9 mouse cellular contexts compared by ENCODE assay signal in the genomic region with DNA sequence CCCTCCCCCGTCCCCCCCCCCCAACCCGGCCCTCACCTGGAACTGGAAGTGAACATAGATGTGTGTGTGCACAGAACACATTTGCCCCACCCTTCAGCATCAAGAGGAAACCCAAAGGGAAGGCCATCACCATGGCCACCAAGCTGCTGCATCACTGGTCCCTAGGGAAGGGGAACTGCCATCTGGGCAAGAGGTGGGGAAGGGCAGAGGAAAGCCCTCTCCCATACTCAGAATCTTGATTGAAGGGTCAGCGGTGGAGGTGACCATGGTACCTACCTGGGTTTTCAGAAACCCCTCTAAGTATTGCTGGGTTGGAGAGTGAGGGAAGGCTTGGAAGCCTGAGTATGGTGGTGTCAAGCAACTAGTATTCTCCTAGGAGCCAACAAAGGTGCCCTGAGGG.
DNase-seq lines count a peak whose midpoint lies in the region; ATAC-seq lines count a peak whose summit lies in the region.
"Had no signal": no experiment of that assay in that cellular context is flagged by ENCODE, and none has a peak within 500 bp of the region (broad histone marks: within the 10 kb centered on the region; RNA-seq: fewer than 3 reads in every experiment).

No protein-coding gene starts in this region.

- WGBS in neural tube, embryonic 11.5 days, result 47% methylated on average over 3 of the region's 3 CpGs
- WGBS in limb, embryonic 15.5 days, result 46% methylated on average over 3 of the region's 3 CpGs

- H3K9me3 ChIP-seq in neural tube, embryonic 11.5 days (ENCODE audit: control insufficient read depth, low read length), result no peaks in the 10 kb centered on the region
- H3K9me3 ChIP-seq in limb, embryonic 15.5 days, result no peaks in the 10 kb centered on the region

- H3K4me1 ChIP-seq in neural tube, embryonic 11.5 days (ENCODE audit: control insufficient read depth, insufficient read depth, low read length), result peaks cover 51% of the 10 kb centered on the region
- H3K4me1 ChIP-seq in limb, embryonic 15.5 days, result peaks cover 93% of the 10 kb centered on the region

- no peaks in the 10 kb centered on the region for H3K27me3 ChIP-seq in neural tube, embryonic 11.5 days (ENCODE audit: control insufficient read depth, insufficient read depth, low read length)
- H3K27me3 ChIP-seq in limb, embryonic 15.5 days, result no peaks in the 10 kb centered on the region

- peak overlapping the region; percentile 96 for H3K27ac ChIP-seq in neural tube, embryonic 11.5 days (ENCODE audit: low read depth, low read length)
- peak overlapping the region; percentile 96 for H3K27ac ChIP-seq in limb, embryonic 15.5 days

- no peak overlapping the region for H3K9ac ChIP-seq in neural tube, embryonic 11.5 days (ENCODE audit: low read length)
- H3K9ac ChIP-seq in limb, embryonic 15.5 days, result no peak overlapping the region

- H3K4me2 ChIP-seq in neural tube, embryonic 11.5 days (ENCODE audit: low read depth), result no peak overlapping the region
- peak overlapping the region; percentile 42; the same call in 1 of the 2 replicates for H3K4me2 ChIP-seq in limb, embryonic 15.5 days

- no peaks in the 10 kb centered on the region for H3K36me3 ChIP-seq in neural tube, embryonic 11.5 days (ENCODE audit: control insufficient read depth, insufficient read depth, low read length)
- H3K36me3 ChIP-seq in limb, embryonic 15.5 days, result no peaks in the 10 kb centered on the region

- no peak for ATAC-seq in neural tube, embryonic 11.5 days (ENCODE audit: insufficient read depth, low FRiP score, low TSS enrichment)
- no peak for ATAC-seq in limb, embryonic 15.5 days (ENCODE audit: insufficient number of reproducible peaks, low FRiP score, low TSS enrichment, low read depth)

- DNase-seq in heart, adult 11 months, result peak; percentile 94
- DNase-seq in heart, adult 9 months (ENCODE audit: low spot score in 2 of 2), result no peak
- no peak for DNase-seq in neural tube, embryonic 11.5 days (ENCODE audit: low spot score)
- no peak for DNase-seq in neural tube, embryonic 10.5 days (ENCODE audit: extremely low spot score, low spot score)
- DNase-seq in adrenal gland, postnatal 4 days (ENCODE audit: low spot score in 2 of 2), result no peak
- DNase-seq in adipocyte (ENCODE audit: low spot score), result no peak
- no peak for DNase-seq in layer of hippocampus, adult 11-12 months (ENCODE audit: low spot score)

- no peak overlapping the region for H3K4me3 ChIP-seq in neural tube, embryonic 11.5 days (ENCODE audit: low read depth, low read length)
- no peak overlapping the region for H3K4me3 ChIP-seq in limb, embryonic 15.5 days
- H3K4me3 ChIP-seq: erythroblast, embryonic 14.5 days had no signal
